Mouse (Mus musculus): ENCODE data around the gene Itpr3. TPM values are rescaled to one million over a fixed set of nuclear protein-coding genes. Genes with fewer than 3 reads are reported as not detected.

Itpr3 gene
- polyA plus RNA-seq, 1 experiment from 2014 or later, result 0.73 TPM

DNA sequence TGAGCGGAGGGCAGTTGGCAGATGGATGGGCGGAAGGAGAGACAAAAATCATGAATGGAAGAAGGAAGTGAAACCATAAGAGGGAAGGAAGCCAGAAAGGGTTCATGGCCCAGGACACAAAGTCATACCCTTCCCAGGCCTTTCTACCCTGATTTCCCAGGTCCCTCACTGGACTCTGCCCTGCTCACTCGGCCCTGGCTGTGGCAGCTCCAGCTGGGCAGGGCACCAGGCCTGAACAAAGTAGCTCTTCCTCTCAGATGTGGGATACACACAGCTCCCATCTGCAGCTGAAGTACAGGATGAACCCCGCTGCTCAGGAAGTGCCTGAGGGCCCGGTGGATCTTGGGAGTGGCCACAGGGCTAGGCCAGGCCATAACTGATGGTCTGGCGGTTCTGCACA lies 14.3 kb upstream of the Itpr3 start:
- Histone ChIP-seq H3K4me3 (ENCODE audit: low read depth, low read length) (no peak overlapping the region), H3K27ac (ENCODE audit: low read length) (no peak overlapping the region), H3K4me1 (ENCODE audit: control insufficient read depth, insufficient read depth, low read length) (peaks cover 8% of the 10 kb centered on the region), H3K4me2 (ENCODE audit: low read length) (no peak overlapping the region), H3K27me3 (ENCODE audit: control insufficient read depth, insufficient read depth, low read depth, low read length) (no peaks in the 10 kb centered on the region), H3K36me3 (ENCODE audit: control insufficient read depth, insufficient read depth, low read length) (no peaks in the 10 kb centered on the region), H3K9me3 (replicated peaks; ENCODE audit: control insufficient read depth, low read length, poor library complexity, severe bottlenecking) (no peaks in the 10 kb centered on the region), H3K9ac (ENCODE audit: low read depth, low read length) (no peak overlapping the region)
- no peak for ATAC-seq
- 63% methylated on average over 6 of the region's 6 CpGs for WGBS

DNA sequence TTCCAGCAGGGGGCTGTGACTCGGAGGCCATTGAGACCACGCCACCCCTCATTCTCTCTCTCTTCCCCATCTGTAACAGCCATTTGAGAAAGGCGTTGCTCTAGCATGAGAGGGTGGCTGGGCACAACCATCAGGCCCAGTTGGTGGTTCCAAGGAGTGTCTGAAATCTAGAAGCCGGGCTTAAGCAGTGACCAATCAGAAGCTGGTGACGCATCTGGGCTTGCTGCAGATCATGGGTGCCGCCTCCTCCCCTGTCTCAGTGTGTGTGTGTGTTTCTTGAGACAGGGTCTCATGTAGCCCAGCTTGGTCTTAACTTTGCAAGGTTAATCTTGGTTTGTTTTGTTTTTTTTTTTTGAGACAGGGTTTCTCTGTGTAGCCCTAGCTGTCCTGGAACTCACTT lies 11.9 kb upstream of the Itpr3 start:
- no peak overlapping the region for H3K4me3 ChIP-seq (ENCODE audit: low read depth, low read length)
- H3K4me1 ChIP-seq (ENCODE audit: control insufficient read depth, insufficient read depth, low read length), result peaks cover 7% of the 10 kb centered on the region
- ATAC-seq, result no peak
- no peaks in the 10 kb centered on the region for H3K9me3 ChIP-seq (replicated peaks; ENCODE audit: control insufficient read depth, low read length, poor library complexity, severe bottlenecking)
- no peaks in the 10 kb centered on the region for H3K27me3 ChIP-seq (ENCODE audit: control insufficient read depth, insufficient read depth, low read depth, low read length)
- H3K27ac ChIP-seq (ENCODE audit: low read length), result no peak overlapping the region
- no peak overlapping the region for H3K4me2 ChIP-seq (ENCODE audit: low read length)
- WGBS, result 92% methylated on average over 6 of the region's 6 CpGs
- no peaks in the 10 kb centered on the region for H3K36me3 ChIP-seq (ENCODE audit: control insufficient read depth, insufficient read depth, low read length)
- H3K9ac ChIP-seq (ENCODE audit: low read depth, low read length), result no peak overlapping the region

DNA sequence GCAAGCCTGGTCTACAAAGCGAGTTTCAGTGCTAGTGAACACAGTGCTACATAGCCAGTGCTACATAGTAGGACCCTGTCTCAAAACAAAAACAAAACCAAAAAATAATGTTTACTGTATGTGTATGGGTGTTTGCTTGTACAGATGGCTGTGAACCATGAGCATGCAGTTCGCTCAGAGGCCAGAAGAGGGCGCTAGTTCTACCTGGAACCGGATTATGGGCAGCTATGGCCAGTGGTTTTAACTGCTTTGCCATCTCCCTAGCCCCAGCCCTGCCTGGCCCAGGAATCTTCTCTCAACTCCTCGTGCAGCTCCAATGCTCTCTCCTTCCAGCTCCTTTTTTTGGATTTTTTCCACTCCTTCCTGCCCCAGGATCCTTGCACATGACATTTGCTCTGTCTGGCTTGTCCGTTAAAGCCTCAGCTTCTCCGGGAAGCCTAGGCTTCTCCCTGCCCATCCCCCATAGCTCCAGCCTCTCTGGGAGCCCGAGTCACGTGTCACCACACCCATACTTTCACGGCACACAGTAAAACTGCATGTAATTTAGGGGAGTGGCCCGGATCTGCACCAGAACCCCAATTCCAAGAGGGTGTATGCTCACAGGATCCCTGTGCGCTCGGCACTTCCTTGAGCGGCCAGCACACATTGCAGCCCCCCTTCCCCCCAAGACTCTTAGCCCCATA lies 9.2 kb upstream of the Itpr3 start:
- H3K4me1 ChIP-seq (ENCODE audit: control insufficient read depth, insufficient read depth, low read length), result no peaks in the 10 kb centered on the region
- H3K27ac ChIP-seq (ENCODE audit: low read length), result no peak overlapping the region
- H3K27me3 ChIP-seq (ENCODE audit: control insufficient read depth, insufficient read depth, low read depth, low read length), result no peaks in the 10 kb centered on the region
- ATAC-seq, result no peak
- no peaks in the 10 kb centered on the region for H3K36me3 ChIP-seq (ENCODE audit: control insufficient read depth, insufficient read depth, low read length)
- no peak overlapping the region for H3K9ac ChIP-seq (ENCODE audit: low read depth, low read length)
- no peaks in the 10 kb centered on the region for H3K9me3 ChIP-seq (replicated peaks; ENCODE audit: control insufficient read depth, low read length, poor library complexity, severe bottlenecking)
- no peak overlapping the region for H3K4me2 ChIP-seq (ENCODE audit: low read length)
- 81% methylated on average over 14 of the region's 14 CpGs for WGBS
- H3K4me3 ChIP-seq (ENCODE audit: low read depth, low read length), result no peak overlapping the region

DNA sequence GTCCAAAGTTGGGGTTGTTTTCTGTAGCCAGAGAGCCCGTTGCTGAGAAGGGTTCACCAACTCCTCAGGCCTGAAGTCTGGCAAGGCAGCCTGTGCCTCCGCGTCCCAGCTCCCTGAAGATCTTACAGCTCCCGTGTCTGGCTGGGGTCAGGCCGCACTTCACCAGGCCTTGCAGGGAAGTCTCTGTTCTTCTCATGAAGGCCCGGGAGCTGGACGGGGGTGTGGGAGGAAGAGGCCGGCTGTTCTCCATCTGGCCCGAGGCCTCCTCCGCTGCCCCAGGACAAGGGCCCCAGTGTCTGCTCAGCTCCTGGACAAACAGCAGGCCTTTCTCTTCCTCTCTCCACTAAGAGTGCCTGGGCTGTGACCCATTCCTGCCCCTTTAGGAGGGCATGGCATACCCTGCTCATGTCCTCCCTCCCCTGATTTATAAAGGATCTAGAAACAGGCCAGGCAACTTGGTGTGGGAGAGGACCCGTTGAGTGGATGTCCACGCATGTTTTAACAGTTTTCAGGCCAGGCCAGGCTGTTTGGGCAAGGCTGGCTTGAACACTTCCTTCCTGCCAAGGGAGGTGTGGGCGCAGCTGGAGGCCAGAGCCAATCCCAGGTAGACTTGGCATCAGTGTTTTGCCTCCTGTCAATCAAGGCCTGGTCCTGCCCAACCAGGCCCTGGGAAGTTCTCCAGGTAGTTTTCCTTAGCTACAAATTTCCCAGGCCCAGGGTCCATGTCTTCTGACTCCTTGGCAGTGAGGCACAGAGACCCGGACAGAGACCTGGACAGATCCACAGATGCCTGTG lies 8.5 kb upstream of the Itpr3 start:
- Histone ChIP-seq H3K4me1 (ENCODE audit: control insufficient read depth, insufficient read depth, low read length) (no peaks in the 10 kb centered on the region), H3K4me3 (ENCODE audit: low read depth, low read length) (no peak overlapping the region), H3K27ac (ENCODE audit: low read length) (no peak overlapping the region), H3K9ac (ENCODE audit: low read depth, low read length) (no peak overlapping the region), H3K4me2 (ENCODE audit: low read length) (no peak overlapping the region), H3K27me3 (ENCODE audit: control insufficient read depth, insufficient read depth, low read depth, low read length) (no peaks in the 10 kb centered on the region), H3K9me3 (replicated peaks; ENCODE audit: control insufficient read depth, low read length, poor library complexity, severe bottlenecking) (no peaks in the 10 kb centered on the region), H3K36me3 (ENCODE audit: control insufficient read depth, insufficient read depth, low read length) (no peaks in the 10 kb centered on the region)
- WGBS, result 82% methylated on average over 14 of the region's 14 CpGs
- no peak for ATAC-seq

DNA sequence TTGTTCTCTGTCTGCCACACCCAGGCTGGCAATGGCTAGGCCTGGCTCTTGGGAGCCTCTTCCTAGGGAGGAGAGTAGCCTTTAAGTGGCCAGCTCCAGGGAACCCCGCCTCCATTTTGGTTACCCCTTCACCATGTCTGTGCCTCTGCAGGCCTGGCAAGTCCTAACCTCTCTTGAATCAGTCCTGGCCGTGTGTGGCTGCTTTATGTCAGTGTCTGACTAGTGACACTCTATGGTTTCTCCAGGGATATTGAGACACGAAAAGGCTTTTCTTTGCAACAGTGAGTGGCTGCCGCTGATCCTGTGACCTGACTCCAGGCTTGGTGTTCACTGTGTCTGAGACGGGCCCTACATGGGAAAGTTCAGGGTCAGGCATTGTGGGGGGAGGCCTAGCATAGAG lies 6.3 kb upstream of the Itpr3 start:
- WGBS, result 66% methylated on average over 5 of the region's 5 CpGs
- no peak for ATAC-seq
- H3K27ac ChIP-seq (ENCODE audit: low read length), result no peak overlapping the region

DNA sequence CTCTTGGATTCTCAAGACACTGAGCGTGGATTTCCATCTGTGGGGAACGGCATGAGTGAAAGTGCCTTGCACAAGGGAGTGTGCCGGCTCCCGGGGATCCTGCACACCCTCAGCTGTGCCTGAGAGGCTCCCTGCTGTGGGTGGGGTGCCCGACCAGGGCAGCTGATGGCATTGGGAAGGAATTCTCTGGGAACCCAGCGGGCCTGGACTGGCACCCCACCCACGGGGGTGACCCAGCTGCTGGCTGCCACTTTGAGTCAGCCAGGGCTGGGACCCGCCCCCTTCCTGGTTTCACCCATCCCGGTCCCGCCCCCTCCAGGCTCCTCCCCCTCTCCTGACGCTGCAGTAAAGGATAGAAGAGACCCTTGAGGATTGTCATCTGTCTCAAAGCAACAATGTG lies 5.6 kb upstream of the Itpr3 start:
- no peaks in the 10 kb centered on the region for H3K36me3 ChIP-seq (ENCODE audit: control insufficient read depth, insufficient read depth, low read length)
- no peak overlapping the region for H3K4me3 ChIP-seq (ENCODE audit: low read depth, low read length)
- H3K4me1 ChIP-seq (ENCODE audit: control insufficient read depth, insufficient read depth, low read length), result no peaks in the 10 kb centered on the region
- no peak overlapping the region for H3K4me2 ChIP-seq (ENCODE audit: low read length)
- WGBS, result 38% methylated on average over 10 of the region's 11 CpGs
- no peak overlapping the region for H3K27ac ChIP-seq (ENCODE audit: low read length)
- ATAC-seq, result no peak
- peaks cover 14% of the 10 kb centered on the region for H3K27me3 ChIP-seq (ENCODE audit: control insufficient read depth, insufficient read depth, low read depth, low read length)
- no peaks in the 10 kb centered on the region for H3K9me3 ChIP-seq (replicated peaks; ENCODE audit: control insufficient read depth, low read length, poor library complexity, severe bottlenecking)
- H3K9ac ChIP-seq (ENCODE audit: low read depth, low read length), result no peak overlapping the region

More for the DNA sequence above, 6.3 kb upstream of the Itpr3 start:
- no peak overlapping the region for H3K9ac ChIP-seq (ENCODE audit: low read depth, low read length)
- no peaks in the 10 kb centered on the region for H3K9me3 ChIP-seq (replicated peaks; ENCODE audit: control insufficient read depth, low read length, poor library complexity, severe bottlenecking)
- H3K36me3 ChIP-seq (ENCODE audit: control insufficient read depth, insufficient read depth, low read length), result no peaks in the 10 kb centered on the region
- H3K4me2 ChIP-seq (ENCODE audit: low read length), result no peak overlapping the region
- H3K4me1 ChIP-seq (ENCODE audit: control insufficient read depth, insufficient read depth, low read length), result no peaks in the 10 kb centered on the region
- H3K27me3 ChIP-seq (ENCODE audit: control insufficient read depth, insufficient read depth, low read depth, low read length), result peaks cover 9% of the 10 kb centered on the region
- no peak overlapping the region for H3K4me3 ChIP-seq (ENCODE audit: low read depth, low read length)

DNA sequence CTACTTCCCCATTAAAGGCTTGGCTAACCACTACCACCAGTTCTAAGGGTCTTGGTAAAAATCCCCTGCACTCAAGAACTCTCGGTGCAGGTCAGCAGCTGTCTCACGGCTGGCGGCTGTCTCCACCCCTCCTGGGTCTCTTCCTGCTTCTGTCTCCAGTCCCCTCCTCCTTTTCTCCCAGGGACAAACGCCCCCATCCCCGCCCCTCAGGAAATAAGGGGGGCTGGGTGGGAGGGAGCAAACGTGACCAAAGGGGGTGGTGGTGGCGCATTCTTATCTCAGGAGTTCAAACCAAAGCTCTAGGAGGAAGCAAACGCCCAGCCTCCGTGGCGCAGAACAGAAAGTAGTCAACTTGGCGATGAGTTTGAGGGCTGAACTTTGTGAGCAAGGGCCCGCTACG lies 934 bp upstream of the Itpr3 start:
- WGBS, result 0% methylated on average over 13 of the region's 13 CpGs
- Histone ChIP-seq H3K27ac (ENCODE audit: low read length) (no peak overlapping the region), H3K4me3 (ENCODE audit: low read depth, low read length) (no peak overlapping the region)

DNA sequence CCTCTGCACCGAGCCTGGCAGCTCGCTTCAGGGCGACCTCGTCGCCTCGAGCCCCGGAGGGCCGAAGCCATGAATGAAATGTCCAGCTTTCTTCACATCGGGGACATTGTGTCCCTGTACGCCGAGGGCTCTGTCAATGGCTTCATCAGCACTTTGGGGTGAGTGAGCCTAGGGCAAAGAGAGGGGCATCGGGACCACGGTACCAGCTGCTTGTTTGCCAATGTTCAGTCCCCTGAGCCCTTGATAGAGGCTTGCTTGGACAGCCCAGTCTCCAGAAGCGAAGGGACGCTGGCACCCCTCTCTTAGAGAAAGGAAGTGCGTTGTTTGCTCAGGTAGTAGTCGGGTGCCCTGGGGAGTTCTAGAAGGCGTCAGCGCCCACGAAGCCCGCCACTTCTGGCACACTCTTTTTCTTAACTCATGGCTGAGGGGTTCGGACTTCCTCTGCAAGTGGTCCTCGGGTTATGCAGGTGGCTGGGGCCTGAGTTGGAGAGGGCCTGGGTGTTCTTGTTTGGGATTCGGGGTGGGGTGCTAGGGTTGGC lies 482 bp downstream of the Itpr3 start:
- Histone ChIP-seq H3K9ac (ENCODE audit: low read depth, low read length) (peak overlapping the region; percentile 58), H3K27me3 (ENCODE audit: control insufficient read depth, insufficient read depth, low read depth, low read length) (peaks cover 41% of the 10 kb centered on the region), H3K4me3 (ENCODE audit: low read depth, low read length) (peak overlapping the region; percentile 47), H3K4me1 (ENCODE audit: control insufficient read depth, insufficient read depth, low read length) (peaks cover 6% of the 10 kb centered on the region; the same call in 1 of the 2 replicates), H3K36me3 (ENCODE audit: control insufficient read depth, insufficient read depth, low read length) (no peaks in the 10 kb centered on the region), H3K9me3 (replicated peaks; ENCODE audit: control insufficient read depth, low read length, poor library complexity, severe bottlenecking) (no peaks in the 10 kb centered on the region), H3K4me2 (ENCODE audit: low read length) (peak overlapping the region; percentile 78), H3K27ac (ENCODE audit: low read length) (no peak overlapping the region)
- ATAC-seq, result no peak
- WGBS, result 2% methylated on average over 24 of the region's 24 CpGs

More for the DNA sequence above, 934 bp upstream of the Itpr3 start:
- Histone ChIP-seq H3K4me1 (ENCODE audit: control insufficient read depth, insufficient read depth, low read length) (peaks cover 6% of the 10 kb centered on the region; the same call in 1 of the 2 replicates), H3K9me3 (replicated peaks; ENCODE audit: control insufficient read depth, low read length, poor library complexity, severe bottlenecking) (no peaks in the 10 kb centered on the region), H3K4me2 (ENCODE audit: low read length) (no peak overlapping the region; the same call in 1 of the 2 replicates), H3K27me3 (ENCODE audit: control insufficient read depth, insufficient read depth, low read depth, low read length) (peaks cover 41% of the 10 kb centered on the region), H3K9ac (ENCODE audit: low read depth, low read length) (no peak overlapping the region), H3K36me3 (ENCODE audit: control insufficient read depth, insufficient read depth, low read length) (no peaks in the 10 kb centered on the region)
- no peak for ATAC-seq

DNA sequence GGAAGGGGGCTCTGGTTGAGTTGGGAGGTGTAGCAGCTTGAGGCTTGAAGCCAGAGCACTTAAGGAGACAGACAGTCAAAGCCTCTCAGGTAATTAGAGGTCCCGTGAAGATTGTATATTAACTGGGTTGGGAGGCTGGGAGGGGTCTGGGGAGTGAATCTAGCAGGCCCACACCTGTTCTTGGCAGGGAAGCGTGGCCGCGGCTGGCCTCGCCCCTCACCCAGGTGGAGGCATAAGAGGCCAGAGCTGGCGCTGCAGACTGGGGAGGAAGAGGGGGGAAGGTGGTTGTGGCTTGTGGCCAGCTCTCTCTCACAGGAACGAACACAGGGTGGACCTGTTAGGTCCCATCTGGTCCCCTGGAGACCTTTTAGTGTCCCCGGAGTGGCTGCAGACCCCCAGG lies 3.6 kb downstream of the Itpr3 start:
- Histone ChIP-seq H3K27ac (ENCODE audit: low read length) (no peak overlapping the region), H3K27me3 (ENCODE audit: control insufficient read depth, insufficient read depth, low read depth, low read length) (peaks cover 33% of the 10 kb centered on the region), H3K9me3 (replicated peaks; ENCODE audit: control insufficient read depth, low read length, poor library complexity, severe bottlenecking) (no peaks in the 10 kb centered on the region), H3K36me3 (ENCODE audit: control insufficient read depth, insufficient read depth, low read length) (no peaks in the 10 kb centered on the region), H3K4me3 (ENCODE audit: low read depth, low read length) (no peak overlapping the region), H3K4me2 (ENCODE audit: low read length) (no peak overlapping the region), H3K4me1 (ENCODE audit: control insufficient read depth, insufficient read depth, low read length) (peaks cover 6% of the 10 kb centered on the region; the same call in 1 of the 2 replicates), H3K9ac (ENCODE audit: low read depth, low read length) (no peak overlapping the region)
- no peak for ATAC-seq
- 84% methylated on average over 7 of the region's 8 CpGs for WGBS

Measured in midbrain, embryonic 16.5 days (tissue).